Mouse (Mus musculus) R1 (cell line): Measurements from ENCODE around the gene Shisa8.
A peak's percentile ranks its signal among the peaks of the same experiment; 100 is the strongest.

Source experiments
- DNase-seq: peaks from one replicate; pipeline ENCODE4 v3.0.0-alpha.2; 2018; ENCODE audit warnings: low read depth, low spot score

The Shisa8 gene

GRCm38 (mm10) chr15:82223657-82224601 is 11.3 kb upstream of the Shisa8 start, which contains the start of gene Tnfrsf13c:
TSS of gene Tnfrsf13c (minus strand) at chr15:82224369.
- no peak for DNase-seq

- no peak for DNase-seq
Observed at GRCm38 (mm10) chr15:82223251-82223650, 10.6 kb upstream of the Shisa8 start.

GRCm38 (mm10) chr15:82221104-82221860 is 8.7 kb upstream of the Shisa8 start:
- DNase-seq = peak; percentile 72

GRCm38 (mm10) chr15:82220003-82220675 is 7.5 kb upstream of the Shisa8 start:
- DNase-seq = no peak

- DNase-seq = peak; percentile 66
Observed at GRCm38 (mm10) chr15:82218778-82219666, 6.4 kb upstream of the Shisa8 start.

- no peak for DNase-seq
Observed at GRCm38 (mm10) chr15:82217980-82218379, 5.4 kb upstream of the Shisa8 start.

- peak; percentile 53 for DNase-seq
Observed at GRCm38 (mm10) chr15:82217039-82217438, 4.4 kb upstream of the Shisa8 start.

- no peak for DNase-seq
Observed at GRCm38 (mm10) chr15:82216142-82216827, 3.7 kb upstream of the Shisa8 start.

- DNase-seq = no peak
Observed at GRCm38 (mm10) chr15:82215332-82216046, 2.9 kb upstream of the Shisa8 start.

GRCm38 (mm10) chr15:82213222-82213621 is 607 bp upstream of the Shisa8 start:
- DNase-seq = no peak

GRCm38 (mm10) chr15:82211911-82212751 is 484 bp downstream of the Shisa8 start:
- peak; percentile 58 for DNase-seq

- DNase-seq = no peak
Observed at GRCm38 (mm10) chr15:82211281-82211680, 1.3 kb downstream of the Shisa8 start.

- no peak for DNase-seq
Observed at GRCm38 (mm10) chr15:82210801-82211200, 1.8 kb downstream of the Shisa8 start.

- DNase-seq = no peak
Observed at GRCm38 (mm10) chr15:82209295-82210050, 3.1 kb downstream of the Shisa8 start.

- DNase-seq = no peak
Observed at GRCm38 (mm10) chr15:82208307-82208706, 4.3 kb downstream of the Shisa8 start.

GRCm38 (mm10) chr15:82207504-82208219 is 5.0 kb downstream of the Shisa8 start:
- no peak for DNase-seq

- no peak for DNase-seq
Observed at GRCm38 (mm10) chr15:82207105-82207459, 5.5 kb downstream of the Shisa8 start.
